In the genomic region with DNA sequence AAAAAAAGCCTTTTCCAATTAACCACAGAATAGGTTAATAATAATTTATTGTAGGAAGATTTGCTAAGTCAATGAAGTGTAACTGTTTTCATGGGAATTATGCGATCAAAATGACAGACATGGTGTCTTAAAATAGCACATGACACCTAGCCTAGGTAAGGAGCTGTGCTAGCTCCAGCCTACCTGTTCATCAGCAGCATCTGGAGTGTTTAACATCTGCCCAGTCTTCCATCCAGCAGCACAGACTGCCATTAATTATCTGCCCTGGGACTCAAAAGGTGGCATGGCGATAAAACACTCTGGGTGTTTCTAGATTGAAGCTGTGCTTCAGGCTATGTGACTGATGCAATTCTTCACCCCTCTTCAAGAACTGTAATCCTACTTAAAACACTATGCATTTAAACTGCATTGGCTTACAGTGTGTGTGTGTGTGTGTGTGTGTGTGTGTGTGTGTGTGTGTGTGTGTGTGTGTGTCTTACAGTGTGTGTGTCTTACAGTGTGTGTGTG, we compare ENCODE assay signal across 26 mouse cellular contexts.
DNase-seq lines count a peak whose midpoint lies in the region; ATAC-seq and TF ChIP-seq lines count a peak whose summit lies in the region.
"Had no signal": no experiment of that assay in that cellular context is flagged by ENCODE, and none has a peak within 500 bp of the region (broad histone marks: within the 10 kb centered on the region; RNA-seq: fewer than 3 reads in every experiment).

No protein-coding gene starts in this region.

- no peak overlapping the region for H3K4me3 ChIP-seq in midbrain, embryonic 13.5 days (replicated peaks)
- H3K4me3 ChIP-seq in midbrain, postnatal 0 days (ENCODE audit: low read depth, low read length) = no peak overlapping the region
- no peak overlapping the region for H3K4me3 ChIP-seq in embryonic facial prominence, embryonic 13.5 days
- no peak overlapping the region for H3K4me3 ChIP-seq in embryonic fibroblast, embryonic 13.5 days (ENCODE audit: insufficient read depth, low read length)
- H3K4me3 ChIP-seq: forebrain, embryonic 10.5 days; forebrain, embryonic 15.5 days; heart, embryonic 13.5 days; limb, embryonic 10.5 days; limb, embryonic 15.5 days; liver, embryonic 13.5 days; megakaryocyte, embryonic 14.5 days had no signal

- H3K4me2 ChIP-seq in midbrain, embryonic 13.5 days (replicated peaks) = no peak overlapping the region
- no peak overlapping the region for H3K4me2 ChIP-seq in midbrain, postnatal 0 days (ENCODE audit: low read depth, low read length, poor library complexity, severe bottlenecking)
- H3K4me2 ChIP-seq in embryonic facial prominence, embryonic 13.5 days = no peak overlapping the region
- H3K4me2 ChIP-seq: forebrain, embryonic 15.5 days; heart, embryonic 13.5 days; limb, embryonic 15.5 days; liver, embryonic 13.5 days had no signal

- no peak for TF ChIP-seq CTCF in midbrain, postnatal 0 days (IDR thresholded peaks at IDR 0.05)
- TF ChIP-seq CTCF in embryonic fibroblast, embryonic 13.5 days (IDR thresholded peaks at IDR 0.05; ENCODE audit: borderline replicate concordance, insufficient read depth, low read length) = no peak

- no peak overlapping the region for H3K27ac ChIP-seq in midbrain, embryonic 13.5 days
- no peak overlapping the region for H3K27ac ChIP-seq in midbrain, postnatal 0 days (ENCODE audit: low read depth, low read length)
- H3K27ac ChIP-seq in embryonic facial prominence, embryonic 13.5 days = 0 out of 2 replicates have a peak overlapping the region, but pooled peaks have one; percentile 44
- H3K27ac ChIP-seq in embryonic fibroblast, embryonic 13.5 days (ENCODE audit: insufficient read depth, low read length) = peak overlapping the region; percentile 19; the same call in 1 of the 2 replicates
- H3K27ac ChIP-seq: forebrain, embryonic 10.5 days; forebrain, embryonic 15.5 days; heart, embryonic 13.5 days; limb, embryonic 15.5 days; liver, embryonic 13.5 days had no signal

- TF ChIP-seq POLR2A in embryonic fibroblast, embryonic 13.5 days (IDR thresholded peaks at IDR 0.05; ENCODE audit: low read depth, low read length) = no peak

- WGBS in midbrain, embryonic 13.5 days = 73% methylated on average over 2 of the region's 2 CpGs
- 74% methylated on average over 2 of the region's 2 CpGs for WGBS in midbrain, postnatal 0 days
- WGBS in embryonic facial prominence, embryonic 13.5 days = 66% methylated on average over 2 of the region's 2 CpGs

- 0 out of 2 replicates have a peak, but pooled peaks have one; percentile 37 for ATAC-seq in midbrain, embryonic 13.5 days
- ATAC-seq in midbrain, postnatal 0 days (ENCODE audit: low FRiP score) = no peak
- ATAC-seq in embryonic facial prominence, embryonic 13.5 days (ENCODE audit: insufficient number of reproducible peaks, insufficient read depth, low FRiP score, low TSS enrichment, low read depth) = no peak
- ATAC-seq: forebrain, embryonic 15.5 days; hindbrain, embryonic 16.5 days; lung, postnatal 0 days had no signal

- no peaks in the 10 kb centered on the region for H3K9me3 ChIP-seq in midbrain, embryonic 13.5 days
- H3K9me3 ChIP-seq in midbrain, postnatal 0 days (ENCODE audit: low read length) = no peaks in the 10 kb centered on the region
- no peaks in the 10 kb centered on the region for H3K9me3 ChIP-seq in embryonic facial prominence, embryonic 13.5 days
- H3K9me3 ChIP-seq: forebrain, embryonic 10.5 days; forebrain, embryonic 15.5 days; heart, embryonic 13.5 days; limb, embryonic 10.5 days; limb, embryonic 15.5 days; liver, embryonic 13.5 days; megakaryocyte, embryonic 14.5 days had no signal

- H3K4me1 ChIP-seq in midbrain, embryonic 13.5 days (replicated peaks) = peaks cover 9% of the 10 kb centered on the region; the same call in 1 of the 2 replicates
- no peaks in the 10 kb centered on the region for H3K4me1 ChIP-seq in midbrain, postnatal 0 days (ENCODE audit: insufficient read depth, low read length)
- peaks cover 18% of the 10 kb centered on the region for H3K4me1 ChIP-seq in embryonic facial prominence, embryonic 13.5 days
- peaks cover 5% of the 10 kb centered on the region for H3K4me1 ChIP-seq in embryonic fibroblast, embryonic 13.5 days (ENCODE audit: control insufficient read depth, insufficient read depth, low read length)
- H3K4me1 ChIP-seq: forebrain, embryonic 10.5 days; forebrain, embryonic 15.5 days; heart, embryonic 13.5 days; liver, embryonic 13.5 days; megakaryocyte, embryonic 14.5 days had no signal

- no peak overlapping the region for H3K9ac ChIP-seq in midbrain, embryonic 13.5 days (replicated peaks)
- no peak overlapping the region for H3K9ac ChIP-seq in midbrain, postnatal 0 days (replicated peaks; ENCODE audit: low read length, poor library complexity, severe bottlenecking)
- no peak overlapping the region for H3K9ac ChIP-seq in embryonic facial prominence, embryonic 13.5 days
- H3K9ac ChIP-seq: forebrain, embryonic 15.5 days; heart, embryonic 13.5 days; limb, embryonic 15.5 days; liver, embryonic 13.5 days had no signal

- DNase-seq in midbrain, postnatal 0 days (ENCODE audit: low spot score) = no peak
- no peak for DNase-seq in layer of hippocampus, adult 11-12 months (ENCODE audit: low spot score)
- DNase-seq in layer of hippocampus, postnatal 25 days (ENCODE audit: extremely low spot score in 1 of 2, low spot score in 1 of 2) = no peak
- DNase-seq: adrenal gland, postnatal 25 days; B cell, adult 2 months; cerebellum, adult 18-20 months; cerebellum, postnatal 14 days; heart, postnatal 10 days; kidney, adult 2 months; kidney, postnatal 36 days; liver, embryonic 13.5 days; lung, adult 18-20 months; lung, postnatal 4 days; thymus, adult 2 months; thymus, postnatal 4 days had no signal

- no peaks in the 10 kb centered on the region for H3K27me3 ChIP-seq in midbrain, embryonic 13.5 days
- H3K27me3 ChIP-seq in midbrain, postnatal 0 days (ENCODE audit: insufficient read depth, low read length) = no peaks in the 10 kb centered on the region
- H3K27me3 ChIP-seq in embryonic facial prominence, embryonic 13.5 days = no peaks in the 10 kb centered on the region
- H3K27me3 ChIP-seq: forebrain, embryonic 15.5 days; heart, embryonic 13.5 days; limb, embryonic 15.5 days; liver, embryonic 13.5 days; megakaryocyte, embryonic 14.5 days had no signal

- H3K36me3 ChIP-seq in midbrain, embryonic 13.5 days = no peaks in the 10 kb centered on the region
- H3K36me3 ChIP-seq in midbrain, postnatal 0 days (ENCODE audit: insufficient read depth, low read length) = no peaks in the 10 kb centered on the region
- H3K36me3 ChIP-seq in embryonic facial prominence, embryonic 13.5 days = no peaks in the 10 kb centered on the region
- H3K36me3 ChIP-seq: forebrain, embryonic 10.5 days; forebrain, embryonic 15.5 days; heart, embryonic 13.5 days; limb, embryonic 10.5 days; limb, embryonic 15.5 days; liver, embryonic 13.5 days had no signal

Comparison
In these comparisons a context has a peak if more than half of its experiments do, and no peak if none do; other contexts are left out.
1. H3K27ac ChIP-seq: peak in embryonic facial prominence, embryonic 13.5 days (single experiment) and embryonic fibroblast, embryonic 13.5 days (single experiment); none in midbrain, embryonic 13.5 days (single experiment) and midbrain, postnatal 0 days (single experiment).